Mouse (Mus musculus) heart, adult 2 months (tissue): ENCODE measurements around the gene Maml3. TPM values are rescaled to one million over a fixed set of nuclear protein-coding genes. Genes with fewer than 3 reads are reported as not detected.

Source experiments
- DNase-seq, 2 experiments: peaks; one replicate each; pipeline ENCODE4 v3.0.0; 2021
- H3K27ac ChIP-seq: fragments of 200-600 bp; 2 replicates; pipeline ENCODE4 v1.8.1; 2022
- H3K27me3 ChIP-seq: fragments of 200-500 bp; 2 replicates; pipeline ENCODE4 v1.6.1; 2012; ENCODE audit warnings: mild to moderate bottlenecking, low read length, inconsistent platforms, mixed read lengths; ENCODE audit not compliant: control insufficient read depth, insufficient read depth
- H3K36me3 ChIP-seq: fragments of 200-500 bp; 2 replicates; pipeline ENCODE4 v1.6.1; 2012; ENCODE audit warnings: low read length, inconsistent platforms; ENCODE audit not compliant: control insufficient read depth, insufficient read depth
- H3K4me1 ChIP-seq: fragments of 200-500 bp; 2 replicates; pipeline ENCODE4 v1.6.1; 2011; ENCODE audit warnings: low read length; ENCODE audit not compliant: control insufficient read depth, insufficient read depth
- H3K4me3 ChIP-seq: fragments of 200-600 bp; 2 replicates; pipeline ENCODE4 v1.8.1; 2022
- H3K79me2 ChIP-seq: fragments of 200-500 bp; replicated peaks from 2 replicates; pipeline ENCODE4 v1.6.1; 2012; ENCODE audit warnings: mild to moderate bottlenecking, inconsistent platforms, low read length, moderate library complexity, mixed read lengths; ENCODE audit not compliant: control insufficient read depth, insufficient read depth
- H3K9ac ChIP-seq: fragments of 200-500 bp; 2 replicates; pipeline ENCODE4 v1.6.1; 2012; ENCODE audit warnings: low read depth, mild to moderate bottlenecking, control low read depth, inconsistent platforms, low read length, mixed read lengths
- CTCF ChIP-seq: fragments of 200-600 bp; IDR thresholded peaks from 2 replicates; pipeline ENCODE4 v1.8.1; 2022; ENCODE audit warnings: antibody characterized with exemption, mild to moderate bottlenecking, moderate library complexity
- EP300 ChIP-seq: fragments of 200-500 bp; IDR thresholded peaks from 2 replicates; pipeline ENCODE4 v1.6.1; 2011; ENCODE audit warnings: low read depth, low read length, control low read depth; ENCODE audit not compliant: insufficient read depth
- POLR2A ChIP-seq: fragments of 200-500 bp; IDR thresholded peaks from 2 replicates; pipeline ENCODE4 v1.6.1; 2011; ENCODE audit warnings: mild to moderate bottlenecking, low read depth, low read length, control low read depth; ENCODE audit not compliant: insufficient read depth
- WGBS: fragments of 180-500 bp; shearing (Covaris S2); methylation state at CpG from one replicate; pipeline ENCODE4 v1.1.7; 2018; 5-methylcytosine and 5-hydroxymethylcytosine counted together
- intact Hi-C: fragments of 180-260 bp; cut with DNase I; formaldehyde crosslinking; loops from one replicate; pipeline ENCODE4 v1.15.1; 2025
- polyA plus RNA-seq: library from polyadenylated mRNA; depleted of rRNA; stranded (reverse); fragments of >200 nt; gene quantifications from 2 replicates; pipeline ENCODE4 v1.2.3, GENCODE M21; 2012
- total RNA-seq, 2 experiments: library from RNA; stranded (reverse); gene quantifications; 2 replicates each; pipeline ENCODE4 v1.2.3; 2021

Maml3 gene
- total and polyA plus RNA-seq, 3 experiments = 1.9 to 2.8 (median 2.7) TPM

- H3K4me1 ChIP-seq = no peaks in the 10 kb centered on the region
- no peaks in the 10 kb centered on the region for H3K36me3 ChIP-seq
- H3K79me2 ChIP-seq = no peaks in the 10 kb centered on the region
- peak overlapping the region; percentile 99 for H3K27ac ChIP-seq
- DNase-seq = peak; percentile 75 to 78
- TF ChIP-seq CTCF (no peak), EP300 (no peak), POLR2A (no peak)
- intact Hi-C loops = loop anchor here (1.0 to 5.0 kb wide), 7 partner anchors 15 to 541 kb away; partner anchors contain the start of gene Setd7
- WGBS = under 1% methylated on average over 55 of the region's 55 CpGs
- peak overlapping the region; percentile 81 for H3K9ac ChIP-seq
- H3K27me3 ChIP-seq = no peaks in the 10 kb centered on the region
- H3K4me3 ChIP-seq = peak overlapping the region; percentile 95
Measured at GRCm38 (mm10) chr3:52103531-52104181, 1.2 kb downstream of the Maml3 start.

- peak; percentile 88 for DNase-seq
- no peaks in the 10 kb centered on the region for H3K79me2 ChIP-seq
- under 1% methylated on average over 52 of the region's 52 CpGs for WGBS
- H3K36me3 ChIP-seq = no peaks in the 10 kb centered on the region
- peak overlapping the region; percentile 95 for H3K4me3 ChIP-seq
- H3K27ac ChIP-seq = peak overlapping the region; percentile 99
- TF ChIP-seq EP300 = no peak
- peak; percentile 98 for TF ChIP-seq POLR2A
- no peaks in the 10 kb centered on the region for H3K27me3 ChIP-seq
- intact Hi-C loops = loop anchor here (1.0 to 5.0 kb wide), 7 partner anchors 14 to 541 kb away; partner anchors contain the start of gene Setd7
- H3K9ac ChIP-seq = peak overlapping the region; percentile 81
- no peaks in the 10 kb centered on the region for H3K4me1 ChIP-seq
Measured at GRCm38 (mm10) chr3:52102601-52103530, 2.0 kb downstream of the Maml3 start.

GRCm38 (mm10) chr3:52101977-52102600, 2.8 kb downstream of the Maml3 start:
- intact Hi-C loops = loop anchor here (1.0 to 5.0 kb wide), 6 partner anchors 13 to 540 kb away; partner anchors contain the start of gene Setd7
- H3K27me3 ChIP-seq = no peaks in the 10 kb centered on the region
- H3K9ac ChIP-seq = peak overlapping the region; percentile 87
- no peaks in the 10 kb centered on the region for H3K4me1 ChIP-seq
- peak overlapping the region; percentile 95 for H3K4me3 ChIP-seq
- H3K79me2 ChIP-seq = no peaks in the 10 kb centered on the region
- peak; percentile 46 for TF ChIP-seq CTCF
- 0 out of 2 replicates have a peak, but pooled peaks have one; percentile 15 for TF ChIP-seq EP300
- TF ChIP-seq POLR2A = peak; percentile 64; the same call in 1 of the 2 replicates
- no peaks in the 10 kb centered on the region for H3K36me3 ChIP-seq
- peak; percentile 94 for DNase-seq
- under 1% methylated on average over 49 of the region's 57 CpGs for WGBS
- peak overlapping the region; percentile 99 for H3K27ac ChIP-seq

DNA sequence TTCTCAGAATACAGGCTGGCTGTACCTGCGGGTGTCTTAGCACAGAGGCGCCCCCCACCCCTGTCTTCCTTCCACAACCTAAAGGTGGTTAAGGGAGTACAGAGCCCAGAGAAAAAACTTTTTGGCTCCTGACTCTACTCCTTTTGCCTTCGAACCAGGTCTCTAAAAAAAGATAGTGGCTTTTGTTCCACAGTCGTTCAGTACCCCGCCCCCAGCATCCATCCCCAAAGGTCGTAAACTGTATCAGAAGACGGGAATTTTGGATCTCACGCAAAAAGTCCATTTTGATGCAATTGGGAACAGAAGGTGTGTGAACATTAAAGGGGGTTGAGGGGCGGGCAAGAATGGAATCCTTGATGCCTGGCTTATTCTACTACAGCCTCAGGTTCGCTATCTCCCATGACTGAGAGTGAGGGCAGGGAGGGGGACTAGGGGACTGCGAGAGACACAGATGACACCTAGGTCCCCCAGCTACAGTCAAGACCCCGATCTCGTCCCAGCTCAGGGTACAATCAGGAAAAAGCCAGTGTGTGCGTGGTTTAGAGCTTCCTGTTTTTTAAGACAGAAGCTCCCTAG, 3.4 kb downstream of the Maml3 start:
- Histone ChIP-seq H3K4me1 (no peaks in the 10 kb centered on the region), H3K9ac (peak overlapping the region; percentile 87), H3K79me2 (0 out of 2 replicates have a peak, but pooled peaks cover 1% of the 10 kb centered on the region), H3K27me3 (no peaks in the 10 kb centered on the region), H3K27ac (peak overlapping the region; percentile 99), H3K36me3 (no peaks in the 10 kb centered on the region), H3K4me3 (peak overlapping the region; percentile 55)
- DNase-seq = no peak
- intact Hi-C loops = loop anchor here (5.0 kb wide), 3 partner anchors 81 to 539 kb away; partner anchors contain the start of gene Setd7
- TF ChIP-seq EP300 (no peak), CTCF (no peak), POLR2A (no peak; the same call in 1 of the 2 replicates)
- WGBS = 2% methylated on average over 14 of the region's 14 CpGs

DNA sequence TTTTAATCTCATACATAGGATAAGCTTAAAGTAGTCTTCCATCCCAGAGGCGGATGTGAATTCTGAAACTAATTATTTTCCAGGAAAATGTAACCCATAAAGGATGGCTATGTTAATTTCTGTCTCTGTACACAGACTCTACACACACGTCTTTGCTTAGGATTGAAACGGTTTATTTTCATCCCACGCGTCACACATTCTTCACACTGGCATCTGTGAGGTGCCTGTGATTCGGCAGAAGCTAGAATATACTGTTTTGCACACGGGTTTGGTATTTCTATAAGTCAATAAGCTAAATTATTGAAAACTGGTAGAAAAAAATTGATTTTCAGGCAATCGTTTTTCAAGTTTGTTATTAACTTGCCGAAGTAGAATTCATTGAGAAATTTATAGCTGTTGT, 4.0 kb downstream of the Maml3 start:
- Histone ChIP-seq H3K27ac (peak overlapping the region; percentile 99), H3K9ac (no peak overlapping the region)
- intact Hi-C loops = loop anchor here (5.0 kb wide), 3 partner anchors 81 to 539 kb away; partner anchors contain the start of gene Setd7

More for the DNA sequence above, 4.0 kb downstream of the Maml3 start:
- Histone ChIP-seq H3K79me2 (0 out of 2 replicates have a peak, but pooled peaks cover 1% of the 10 kb centered on the region), H3K36me3 (no peaks in the 10 kb centered on the region), H3K4me3 (no peak overlapping the region; the same call in 1 of the 2 replicates), H3K4me1 (no peaks in the 10 kb centered on the region), H3K27me3 (no peaks in the 10 kb centered on the region)
- DNase-seq = no peak
- WGBS = 58% methylated on average over 9 of the region's 9 CpGs
- TF ChIP-seq EP300 (no peak), CTCF (no peak), POLR2A (no peak)
